Mouse (Mus musculus) adrenal gland, postnatal 4 days (tissue): ENCODE measurements around the gene Gata2. TPM values are rescaled to one million over a fixed set of nuclear protein-coding genes. Genes with fewer than 3 reads are reported as not detected.

Experiments
- DNase-seq, 2 experiments: peaks; one replicate each; pipeline ENCODE4 v3.0.0; 2021 to 2022; ENCODE audit warnings: low spot score in 2 of 2, mixed read lengths in 2 of 2
- total RNA-seq, 2 experiments: library from RNA; stranded (reverse); gene quantifications; 2 replicates each; pipeline ENCODE4 v1.2.3; 2021

Gene Gata2
- total RNA-seq, 2 experiments from 2014 or later: 55.5 to 62.7 TPM

GRCm38 (mm10) chr6:88206566-88206965, 12.9 kb downstream of the Gata2 start:
- DNase-seq: no peak

- DNase-seq: no peak
Observed at GRCm38 (mm10) chr6:88207403-88208033, 13.8 kb downstream of the Gata2 start.

- no peak for DNase-seq
Observed at GRCm38 (mm10) chr6:88208321-88208720, 14.6 kb downstream of the Gata2 start.

- DNase-seq: no peak
Observed at GRCm38 (mm10) chr6:88209453-88209852, 15.8 kb downstream of the Gata2 start.

- DNase-seq: no peak
Observed at GRCm38 (mm10) chr6:88210182-88210581, 16.5 kb downstream of the Gata2 start.

GRCm38 (mm10) chr6:88215797-88216196, 22.1 kb downstream of the Gata2 start:
- no peak for DNase-seq

GRCm38 (mm10) chr6:88216199-88216598, 22.5 kb downstream of the Gata2 start:
- no peak for DNase-seq

- DNase-seq: no peak
Observed at GRCm38 (mm10) chr6:88219094-88219493, 25.4 kb downstream of the Gata2 start.

- no peak for DNase-seq
Observed at GRCm38 (mm10) chr6:88221968-88222367, 28.3 kb downstream of the Gata2 start, which contains the start of gene Dnajb8. TSS of gene Dnajb8 (plus strand) at chr6:88222268.

GRCm38 (mm10) chr6:88226570-88226994, 32.9 kb downstream of the Gata2 start:
- no peak for DNase-seq

GRCm38 (mm10) chr6:88227537-88227936, 33.8 kb downstream of the Gata2 start:
- DNase-seq: no peak

GRCm38 (mm10) chr6:88229221-88229620, 35.5 kb downstream of the Gata2 start:
- no peak for DNase-seq

GRCm38 (mm10) chr6:88231821-88232220, 38.1 kb downstream of the Gata2 start:
- DNase-seq: no peak

GRCm38 (mm10) chr6:88232221-88232620, 38.5 kb downstream of the Gata2 start:
- DNase-seq: no peak

- DNase-seq: no peak
Observed at GRCm38 (mm10) chr6:88233996-88234395, 40.3 kb downstream of the Gata2 start.

- no peak for DNase-seq
Observed at GRCm38 (mm10) chr6:88235461-88235860, 41.8 kb downstream of the Gata2 start.

- DNase-seq: no peak
Observed at GRCm38 (mm10) chr6:88235983-88236382, 42.3 kb downstream of the Gata2 start.

- DNase-seq: no peak
Observed at GRCm38 (mm10) chr6:88236513-88236912, 42.8 kb downstream of the Gata2 start.

- DNase-seq: peak; percentile 13 to 37
Observed at GRCm38 (mm10) chr6:88242604-88243003, 48.9 kb downstream of the Gata2 start.

- DNase-seq: no peak
Observed at GRCm38 (mm10) chr6:88249231-88249630, 55.5 kb downstream of the Gata2 start.

- no peak for DNase-seq
Observed at GRCm38 (mm10) chr6:88251396-88251795, 57.7 kb downstream of the Gata2 start.

GRCm38 (mm10) chr6:88251798-88252478, 58.2 kb downstream of the Gata2 start:
- no peak for DNase-seq

- DNase-seq: no peak
Observed at GRCm38 (mm10) chr6:88254082-88254481, 60.4 kb downstream of the Gata2 start.
